Mouse (Mus musculus): ENCODE results near the gene Ptpn21.

DNA sequence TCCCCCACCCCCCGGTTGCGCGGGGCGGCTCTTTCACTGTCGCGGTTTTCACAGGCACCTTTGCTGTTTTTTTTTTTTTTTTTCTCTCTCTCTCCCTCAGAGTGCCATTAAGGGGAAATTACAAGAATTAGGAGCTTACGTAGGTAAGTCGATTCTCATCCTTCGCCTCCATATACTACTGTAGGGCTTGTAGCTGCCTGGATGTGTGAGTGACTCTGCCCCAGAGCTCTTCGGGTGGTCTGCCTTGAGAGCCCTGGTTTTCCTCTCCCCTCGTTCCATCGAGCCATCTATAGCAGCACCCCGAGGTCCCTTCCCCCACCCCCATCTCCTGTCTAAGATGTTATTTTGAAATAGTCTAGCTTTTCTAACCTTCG, 10.2 kb upstream of the Ptpn21 start:
- no peak for TF ChIP-seq POLR2A (IDR thresholded peaks at IDR 0.05; ENCODE audit: borderline replicate concordance, low read depth, low read length)
- no peak for TF ChIP-seq CTCF (IDR thresholded peaks at IDR 0.05; ENCODE audit: low read depth, low read length)

Data from bone marrow macrophage, adult 2 months (primary cell).